Mouse (Mus musculus) fat pad, adult 2 months (tissue): ENCODE measurements around the gene Tmbim4.
A peak's percentile ranks its signal among the peaks of the same experiment; 100 is the strongest.

Source experiments
- DNase-seq: peaks from one replicate; pipeline ENCODE4 v3.0.0-alpha.2; 2011; ENCODE audit warnings: low read depth, low spot score; ENCODE audit errors: extremely low read depth

Gene Tmbim4

GRCm38 (mm10) chr10:120201131-120201921 is at the start of gene Tmbim4:
Gene Tmbim4 (plus strand): TSS chr10:120201590.
- no peak for DNase-seq

GRCm38 (mm10) chr10:120151672-120152071 is 49.7 kb upstream of the Tmbim4 start:
- DNase-seq, result no peak

- DNase-seq, result no peak
These were observed 47.5 kb upstream of the Tmbim4 start for GRCm38 (mm10) chr10:120153911-120154310.

GRCm38 (mm10) chr10:120160533-120160932 is 40.9 kb upstream of the Tmbim4 start:
- DNase-seq, result no peak

- DNase-seq, result no peak
These were observed 38.5 kb upstream of the Tmbim4 start for GRCm38 (mm10) chr10:120162840-120163239.

- DNase-seq, result no peak
These were observed 37.9 kb upstream of the Tmbim4 start for GRCm38 (mm10) chr10:120163490-120163889.

GRCm38 (mm10) chr10:120164931-120165792 is 36.2 kb upstream of the Tmbim4 start:
- peak; percentile 56 for DNase-seq

GRCm38 (mm10) chr10:120165793-120166503 is 35.4 kb upstream of the Tmbim4 start:
- DNase-seq, result no peak

GRCm38 (mm10) chr10:120168070-120168469 is 33.3 kb upstream of the Tmbim4 start:
- DNase-seq, result no peak

GRCm38 (mm10) chr10:120169064-120169463 is 32.3 kb upstream of the Tmbim4 start:
- no peak for DNase-seq

GRCm38 (mm10) chr10:120169841-120170240 is 31.5 kb upstream of the Tmbim4 start:
- no peak for DNase-seq

- DNase-seq, result no peak
These were observed 31.1 kb upstream of the Tmbim4 start for GRCm38 (mm10) chr10:120170277-120170676.

GRCm38 (mm10) chr10:120171340-120171739 is 30.1 kb upstream of the Tmbim4 start:
- no peak for DNase-seq

GRCm38 (mm10) chr10:120174192-120174705 is 27.1 kb upstream of the Tmbim4 start:
- DNase-seq, result no peak

- no peak for DNase-seq
These were observed 18.5 kb upstream of the Tmbim4 start for GRCm38 (mm10) chr10:120182887-120183286.

GRCm38 (mm10) chr10:120183342-120183741 is 18.0 kb upstream of the Tmbim4 start:
- no peak for DNase-seq

GRCm38 (mm10) chr10:120188513-120188912 is 12.9 kb upstream of the Tmbim4 start:
- DNase-seq, result no peak

GRCm38 (mm10) chr10:120189276-120189675 is 12.1 kb upstream of the Tmbim4 start:
- DNase-seq, result no peak

- DNase-seq, result no peak
These were observed 11.6 kb upstream of the Tmbim4 start for GRCm38 (mm10) chr10:120189782-120190181.

- DNase-seq, result no peak
These were observed 10.2 kb upstream of the Tmbim4 start for GRCm38 (mm10) chr10:120191165-120191564.

- no peak for DNase-seq
These were observed 9.1 kb upstream of the Tmbim4 start for GRCm38 (mm10) chr10:120192278-120192677.
